ENCODE assay signal across 21 mouse cellular contexts in the genomic region with DNA sequence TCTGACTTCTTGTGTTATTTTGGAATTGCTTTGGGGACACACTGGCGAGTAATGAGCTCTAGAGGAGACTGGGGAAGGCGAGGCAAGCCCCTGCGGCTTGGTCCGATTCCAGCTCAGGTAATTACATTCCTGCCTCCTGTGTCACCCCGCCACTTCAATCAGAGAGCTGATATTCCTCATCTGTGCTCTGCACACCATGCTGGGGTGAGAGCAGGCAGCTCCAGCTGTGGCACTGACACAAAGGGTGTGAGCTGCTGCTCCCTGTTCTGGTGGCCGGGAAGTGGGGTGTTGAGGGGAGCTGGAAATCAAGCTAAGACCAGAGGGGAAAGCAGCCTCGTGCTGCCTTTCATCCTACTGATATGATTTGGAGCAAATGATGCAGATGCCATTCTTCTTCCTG.
DNase-seq lines count a peak whose midpoint lies in the region; ATAC-seq and TF ChIP-seq lines count a peak whose summit lies in the region.
"Had no signal": no experiment of that assay in that cellular context is flagged by ENCODE, and none has a peak within 500 bp of the region (broad histone marks: within the 10 kb centered on the region; RNA-seq: fewer than 3 reads in every experiment).

No protein-coding gene starts in this region.

- ATAC-seq in forebrain, embryonic 14.5 days, result peak; percentile 33; the same call in 1 of the 2 replicates
- no peak; the same call in 1 of the 2 replicates for ATAC-seq in forebrain, embryonic 16.5 days
- 0 out of 2 replicates have a peak, but pooled peaks have one; percentile 40 for ATAC-seq in midbrain, embryonic 14.5 days (ENCODE audit: low FRiP score, low TSS enrichment)
- ATAC-seq in midbrain, postnatal 0 days (ENCODE audit: low FRiP score), result no peak
- peak; percentile 34; the same call in 1 of the 2 replicates for ATAC-seq in forebrain, postnatal 0 days
- no peak for ATAC-seq in erythroblast, adult 5-6 weeks (replicated peaks; ENCODE audit: low FRiP score, poor library complexity, severe bottlenecking)
- ATAC-seq: Patski had no signal

- no peak overlapping the region for H3K4me2 ChIP-seq in forebrain, embryonic 14.5 days (ENCODE audit: low read length)
- H3K4me2 ChIP-seq in forebrain, embryonic 16.5 days (ENCODE audit: low read length), result no peak overlapping the region
- H3K4me2 ChIP-seq in midbrain, embryonic 14.5 days (ENCODE audit: low read length), result no peak overlapping the region
- no peak overlapping the region for H3K4me2 ChIP-seq in midbrain, postnatal 0 days (ENCODE audit: low read depth, low read length, poor library complexity, severe bottlenecking)
- H3K4me2 ChIP-seq in forebrain, postnatal 0 days (ENCODE audit: low read depth), result no peak overlapping the region
- H3K4me2 ChIP-seq: heart, embryonic 15.5 days; limb, embryonic 15.5 days; lung, embryonic 14.5 days; neural tube, embryonic 12.5 days had no signal

- no peaks in the 10 kb centered on the region for H3K4me1 ChIP-seq in forebrain, embryonic 14.5 days (ENCODE audit: control insufficient read depth, insufficient read depth, low read length)
- no peaks in the 10 kb centered on the region for H3K4me1 ChIP-seq in forebrain, embryonic 16.5 days (replicated peaks; ENCODE audit: control insufficient read depth, insufficient read depth, low read length)
- H3K4me1 ChIP-seq in midbrain, embryonic 14.5 days (ENCODE audit: control insufficient read depth, insufficient read depth, low read length), result no peaks in the 10 kb centered on the region
- H3K4me1 ChIP-seq in midbrain, postnatal 0 days (ENCODE audit: insufficient read depth, low read length), result no peaks in the 10 kb centered on the region
- H3K4me1 ChIP-seq in forebrain, postnatal 0 days (ENCODE audit: insufficient read depth), result no peaks in the 10 kb centered on the region
- H3K4me1 ChIP-seq: heart, embryonic 15.5 days; megakaryocyte, embryonic 14.5 days had no signal

- H3K9ac ChIP-seq in forebrain, embryonic 14.5 days (ENCODE audit: low read length), result no peak overlapping the region
- no peak overlapping the region for H3K9ac ChIP-seq in forebrain, embryonic 16.5 days (replicated peaks; ENCODE audit: low read depth, low read length)
- no peak overlapping the region for H3K9ac ChIP-seq in midbrain, embryonic 14.5 days (replicated peaks; ENCODE audit: low read length)
- H3K9ac ChIP-seq in midbrain, postnatal 0 days (replicated peaks; ENCODE audit: low read length, poor library complexity, severe bottlenecking), result no peak overlapping the region
- no peak overlapping the region for H3K9ac ChIP-seq in forebrain, postnatal 0 days
- H3K9ac ChIP-seq: heart, embryonic 15.5 days; limb, embryonic 15.5 days; liver, embryonic 14.5 days; lung, embryonic 14.5 days; neural tube, embryonic 12.5 days had no signal

- no peak for DNase-seq in forebrain, embryonic 14.5 days (ENCODE audit: low spot score)
- DNase-seq in midbrain, embryonic 14.5 days, result no peak
- DNase-seq in midbrain, postnatal 0 days (ENCODE audit: low spot score), result no peak
- no peak for DNase-seq in forebrain, postnatal 0 days
- no peak for DNase-seq in frontal cortex, postnatal 25 days (ENCODE audit: low spot score in 2 of 2)
- DNase-seq: adrenal gland, postnatal 36 days; cerebellum, adult 11 months; cerebellum, adult 9-11 months; heart, postnatal 36 days; kidney, adult 2 months; kidney, postnatal 10 days; lung, embryonic 14.5 days had no signal

- no peak overlapping the region for H3K4me3 ChIP-seq in forebrain, embryonic 14.5 days (ENCODE audit: low read depth, low read length)
- no peak overlapping the region for H3K4me3 ChIP-seq in forebrain, embryonic 16.5 days (replicated peaks; ENCODE audit: low read length)
- no peak overlapping the region for H3K4me3 ChIP-seq in midbrain, embryonic 14.5 days (replicated peaks; ENCODE audit: low read depth, low read length)
- no peak overlapping the region for H3K4me3 ChIP-seq in midbrain, postnatal 0 days (ENCODE audit: low read depth, low read length)
- no peak overlapping the region for H3K4me3 ChIP-seq in forebrain, postnatal 0 days (ENCODE audit: low read depth, low read length)
- H3K4me3 ChIP-seq: heart, embryonic 15.5 days; limb, embryonic 15.5 days; megakaryocyte, embryonic 14.5 days; neural tube, embryonic 12.5 days had no signal

- H3K9me3 ChIP-seq in forebrain, embryonic 14.5 days (replicated peaks; ENCODE audit: control insufficient read depth, low read length), result no peaks in the 10 kb centered on the region
- no peaks in the 10 kb centered on the region for H3K9me3 ChIP-seq in forebrain, embryonic 16.5 days (ENCODE audit: control insufficient read depth, low read length)
- no peaks in the 10 kb centered on the region for H3K9me3 ChIP-seq in midbrain, embryonic 14.5 days (ENCODE audit: control insufficient read depth, low read length)
- H3K9me3 ChIP-seq in midbrain, postnatal 0 days (ENCODE audit: low read length), result no peaks in the 10 kb centered on the region
- no peaks in the 10 kb centered on the region for H3K9me3 ChIP-seq in forebrain, postnatal 0 days (ENCODE audit: low read length)
- H3K9me3 ChIP-seq: heart, embryonic 15.5 days; limb, embryonic 15.5 days; neural tube, embryonic 12.5 days had no signal

- TF ChIP-seq CTCF in midbrain, postnatal 0 days (IDR thresholded peaks at IDR 0.05), result no peak
- TF ChIP-seq CTCF in forebrain, postnatal 0 days (IDR thresholded peaks at IDR 0.05; ENCODE audit: low read depth), result no peak

- no peak overlapping the region; the same call in 1 of the 2 replicates for H3K27ac ChIP-seq in forebrain, embryonic 14.5 days (ENCODE audit: low read depth, low read length)
- H3K27ac ChIP-seq in forebrain, embryonic 16.5 days (ENCODE audit: low read length), result no peak overlapping the region
- peak overlapping the region; percentile 63 for H3K27ac ChIP-seq in midbrain, embryonic 14.5 days (replicated peaks; ENCODE audit: low read depth, low read length)
- H3K27ac ChIP-seq in midbrain, postnatal 0 days (ENCODE audit: low read depth, low read length), result no peak overlapping the region
- H3K27ac ChIP-seq in forebrain, postnatal 0 days (ENCODE audit: low read depth, low read length), result no peak overlapping the region
- H3K27ac ChIP-seq: heart, embryonic 15.5 days; limb, embryonic 15.5 days; liver, embryonic 14.5 days; neural tube, embryonic 12.5 days had no signal

- no peaks in the 10 kb centered on the region for H3K27me3 ChIP-seq in forebrain, embryonic 14.5 days (replicated peaks; ENCODE audit: control insufficient read depth, insufficient read depth, low read length)
- H3K27me3 ChIP-seq in forebrain, embryonic 16.5 days (replicated peaks; ENCODE audit: control insufficient read depth, insufficient read depth, low read length), result no peaks in the 10 kb centered on the region
- H3K27me3 ChIP-seq in midbrain, embryonic 14.5 days (ENCODE audit: control insufficient read depth, insufficient read depth, low read length), result no peaks in the 10 kb centered on the region
- no peaks in the 10 kb centered on the region for H3K27me3 ChIP-seq in midbrain, postnatal 0 days (ENCODE audit: insufficient read depth, low read length)
- no peaks in the 10 kb centered on the region for H3K27me3 ChIP-seq in forebrain, postnatal 0 days (ENCODE audit: insufficient read depth, low read length)
- H3K27me3 ChIP-seq: heart, embryonic 15.5 days; limb, embryonic 15.5 days; megakaryocyte, embryonic 14.5 days; neural tube, embryonic 12.5 days had no signal

- 69% methylated on average over 7 of the region's 7 CpGs for WGBS in forebrain, embryonic 14.5 days
- 65% methylated on average over 7 of the region's 7 CpGs for WGBS in forebrain, embryonic 16.5 days
- WGBS in midbrain, embryonic 14.5 days, result 68% methylated on average over 7 of the region's 7 CpGs
- WGBS in midbrain, postnatal 0 days, result 48% methylated on average over 7 of the region's 7 CpGs
- 55% methylated on average over 7 of the region's 7 CpGs for WGBS in forebrain, postnatal 0 days

- H3K36me3 ChIP-seq in forebrain, embryonic 14.5 days (ENCODE audit: control insufficient read depth, insufficient read depth, low read length), result no peaks in the 10 kb centered on the region
- H3K36me3 ChIP-seq in forebrain, embryonic 16.5 days (ENCODE audit: control insufficient read depth, insufficient read depth), result no peaks in the 10 kb centered on the region
- no peaks in the 10 kb centered on the region for H3K36me3 ChIP-seq in midbrain, embryonic 14.5 days (ENCODE audit: control insufficient read depth, insufficient read depth, low read length)
- H3K36me3 ChIP-seq in midbrain, postnatal 0 days (ENCODE audit: insufficient read depth, low read length), result no peaks in the 10 kb centered on the region
- no peaks in the 10 kb centered on the region for H3K36me3 ChIP-seq in forebrain, postnatal 0 days (ENCODE audit: insufficient read depth)
- H3K36me3 ChIP-seq: G1E; heart, embryonic 15.5 days; limb, embryonic 15.5 days; neural tube, embryonic 12.5 days had no signal

Comparison
In these comparisons a context has a peak if more than half of its experiments do, and no peak if none do; other contexts are left out.
1. ATAC-seq: peak in forebrain, embryonic 14.5 days (single experiment), midbrain, embryonic 14.5 days (single experiment) and forebrain, postnatal 0 days (single experiment); none in forebrain, embryonic 16.5 days (single experiment), midbrain, postnatal 0 days (single experiment) and erythroblast, adult 5-6 weeks (single experiment).